Mouse (Mus musculus) regulatory T cell (primary cell): ENCODE data around the gene Thsd4.

Experiments
- in situ Hi-C: fragments of 300-600 bp; cut with MboI, MseI; formaldehyde crosslinking; loops from one replicate; pipeline ENCODE4 v1.15.1; 2025; ENCODE audit warnings: high pct_unique_total_duplicates

The Thsd4 gene

DNA sequence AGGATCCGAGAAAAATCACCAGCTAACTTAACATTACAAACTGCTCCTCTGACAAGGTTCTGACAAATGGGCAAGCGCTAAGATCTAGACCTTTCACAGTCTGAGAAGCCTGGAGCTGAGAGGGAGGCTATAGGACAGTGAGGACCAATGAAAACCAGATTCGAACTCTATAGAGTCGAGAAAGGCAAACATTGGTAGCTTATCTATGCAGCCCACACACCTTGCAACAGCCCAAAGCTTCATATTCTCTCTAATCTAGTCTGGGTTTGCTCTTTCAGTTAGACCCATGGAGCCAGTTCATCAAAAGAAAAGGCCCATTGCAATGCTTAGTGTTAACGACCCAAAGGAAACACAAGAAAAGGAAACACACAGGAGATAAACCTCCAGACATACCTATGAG, 252.0 kb downstream of the Thsd4 start:
- in situ Hi-C loops, result no loop called here

GRCm38 (mm10) chr9:60267273-60267626, 254.6 kb downstream of the Thsd4 start:
- in situ Hi-C loops, result no loop called here

GRCm38 (mm10) chr9:60266583-60267272, 255.1 kb downstream of the Thsd4 start:
- in situ Hi-C loops, result no loop called here

DNA sequence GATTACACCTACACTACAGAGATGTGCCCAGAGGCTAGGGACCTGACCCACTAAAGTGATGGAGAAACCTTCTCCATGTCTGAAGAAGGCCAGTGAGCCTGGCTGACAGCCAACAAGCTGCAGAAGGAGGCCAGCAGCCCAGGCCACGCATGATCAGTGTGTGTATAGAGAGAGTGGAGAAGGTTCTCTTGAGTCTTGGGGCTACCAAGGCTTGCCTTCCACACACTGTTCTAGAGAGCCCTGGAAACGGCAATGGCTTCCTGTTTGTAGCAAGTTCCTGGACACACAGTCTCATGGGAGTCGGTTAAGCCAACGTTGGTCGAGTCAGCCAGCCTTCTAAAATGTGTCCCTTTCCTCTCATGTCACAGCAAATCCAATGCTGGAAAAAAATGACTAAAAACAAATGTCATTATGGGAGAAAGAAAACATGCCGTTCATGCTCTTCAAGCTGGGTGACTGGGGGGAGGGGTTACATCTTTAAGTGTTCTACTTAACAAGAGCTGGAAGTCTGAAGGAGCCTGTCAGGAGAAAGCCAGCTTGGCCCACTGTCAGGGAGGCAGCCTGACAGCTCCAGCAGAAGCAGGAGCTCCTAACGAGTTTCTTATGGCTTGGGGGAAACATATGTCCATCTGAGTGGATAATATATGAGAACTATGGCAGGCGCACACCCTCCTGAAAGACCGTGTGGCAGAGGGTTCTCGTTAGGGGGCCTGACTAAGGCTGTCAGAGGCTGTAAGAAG, 257.1 kb downstream of the Thsd4 start:
- in situ Hi-C loops, result no loop called here

DNA sequence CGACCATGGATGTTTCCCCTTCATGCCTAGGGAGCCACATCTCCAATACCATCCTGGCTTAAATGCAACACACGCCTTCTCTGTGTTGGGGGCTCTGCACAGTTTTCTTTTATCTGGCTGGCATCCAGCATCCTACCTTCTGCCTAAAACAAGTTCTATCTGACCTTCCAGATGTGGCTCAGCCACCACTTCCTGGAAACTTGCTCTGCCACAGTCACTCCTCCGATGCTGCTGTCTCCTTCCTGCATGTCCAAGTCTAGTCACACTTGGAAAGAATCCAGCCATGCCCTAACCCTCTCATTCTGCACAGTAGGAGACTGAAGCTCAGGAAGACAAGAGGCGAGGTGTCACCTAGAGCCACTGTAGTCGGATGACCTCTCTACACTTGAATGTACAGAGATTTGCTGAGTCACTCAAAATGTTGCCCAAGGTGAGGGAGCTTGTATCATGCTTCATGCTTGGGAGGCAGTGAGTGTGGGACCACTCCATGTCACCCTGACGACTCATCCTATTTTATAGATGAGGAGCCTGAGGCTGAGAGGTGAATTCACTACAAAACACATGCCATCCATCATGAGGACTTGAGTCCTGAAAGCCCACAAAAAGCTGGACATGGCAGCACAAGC, 259.2 kb downstream of the Thsd4 start:
- in situ Hi-C loops, result no loop called here

- in situ Hi-C loops, result loop anchor here (10.0 kb wide), 1 partner anchor 265 kb away; the partner anchor contains the start of gene Thsd4
Observed at GRCm38 (mm10) chr9:60259626-60260025, 262.2 kb downstream of the Thsd4 start.

DNA sequence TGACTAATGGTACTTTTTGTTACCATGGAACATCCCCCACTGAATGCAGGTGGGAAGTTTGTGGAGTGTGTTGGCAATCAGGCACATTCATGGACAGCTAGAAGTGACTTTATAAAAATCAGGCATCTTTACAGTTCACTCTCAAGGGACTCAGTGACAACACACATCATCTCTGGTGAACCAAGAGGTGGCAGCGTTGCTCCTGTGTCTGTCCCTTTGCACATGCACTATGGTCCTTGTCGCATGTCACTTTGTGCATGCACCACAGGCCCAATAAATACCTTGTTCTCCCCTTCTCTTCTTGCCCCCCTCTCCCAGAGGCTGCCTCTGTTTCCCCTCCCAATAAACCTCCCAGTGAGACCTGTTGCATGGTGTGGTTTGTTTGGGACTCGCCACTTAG, 270.1 kb downstream of the Thsd4 start:
- in situ Hi-C loops, result loop anchor here (10.0 kb wide), 1 partner anchor 273 kb away; the partner anchor contains the start of gene Thsd4

GRCm38 (mm10) chr9:60250403-60250802, 271.4 kb downstream of the Thsd4 start:
- in situ Hi-C loops, result loop anchor here (10.0 kb wide), 1 partner anchor 274 kb away; the partner anchor contains the start of gene Thsd4

- in situ Hi-C loops, result loop anchor here (10.0 kb wide), 1 partner anchor 297 kb away; no protein-coding TSS in a partner anchor
Observed at GRCm38 (mm10) chr9:60247998-60248397, 273.8 kb downstream of the Thsd4 start.

DNA sequence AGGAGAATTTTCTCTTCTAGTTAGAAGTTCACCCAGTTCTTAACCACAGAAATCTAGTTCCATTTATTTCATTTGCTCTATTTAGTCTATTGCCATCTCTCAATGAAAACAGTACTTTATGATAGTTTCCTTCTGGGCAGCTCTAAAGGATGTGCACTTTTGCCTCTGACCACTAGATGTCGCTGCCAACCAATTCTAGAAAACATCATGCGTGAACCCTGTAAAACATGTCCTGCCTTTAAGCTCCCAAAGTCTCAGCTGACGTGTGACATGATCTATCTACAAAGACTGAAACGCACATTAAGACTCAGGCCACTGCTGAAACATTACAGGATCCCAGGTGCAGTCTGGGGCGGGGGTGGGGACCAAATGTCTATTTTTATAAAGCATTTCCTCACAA, 276.9 kb downstream of the Thsd4 start:
- in situ Hi-C loops, result loop anchor here (10.0 kb wide), 1 partner anchor 300 kb away; no protein-coding TSS in a partner anchor

DNA sequence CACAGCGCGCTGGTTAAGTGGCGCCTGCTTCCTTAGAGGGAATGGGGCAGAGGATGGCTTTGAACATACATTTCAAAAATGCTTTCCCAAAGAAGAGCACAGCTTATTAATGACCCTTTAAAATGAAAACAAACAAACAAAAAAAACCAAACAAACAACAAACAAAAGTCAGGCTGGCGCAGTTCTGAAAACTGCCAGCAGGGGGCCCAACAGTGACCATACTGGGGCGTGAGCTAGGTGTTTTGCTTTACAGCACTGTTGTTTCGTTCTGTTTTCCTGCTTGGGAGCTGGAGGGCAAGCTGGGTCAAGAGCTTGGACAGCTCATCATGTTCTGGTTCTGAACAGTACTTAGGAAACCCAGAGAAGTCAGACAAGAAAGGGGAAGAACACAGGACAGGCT, 278.3 kb downstream of the Thsd4 start:
- in situ Hi-C loops, result loop anchor here (10.0 kb wide), 1 partner anchor 301 kb away; no protein-coding TSS in a partner anchor

DNA sequence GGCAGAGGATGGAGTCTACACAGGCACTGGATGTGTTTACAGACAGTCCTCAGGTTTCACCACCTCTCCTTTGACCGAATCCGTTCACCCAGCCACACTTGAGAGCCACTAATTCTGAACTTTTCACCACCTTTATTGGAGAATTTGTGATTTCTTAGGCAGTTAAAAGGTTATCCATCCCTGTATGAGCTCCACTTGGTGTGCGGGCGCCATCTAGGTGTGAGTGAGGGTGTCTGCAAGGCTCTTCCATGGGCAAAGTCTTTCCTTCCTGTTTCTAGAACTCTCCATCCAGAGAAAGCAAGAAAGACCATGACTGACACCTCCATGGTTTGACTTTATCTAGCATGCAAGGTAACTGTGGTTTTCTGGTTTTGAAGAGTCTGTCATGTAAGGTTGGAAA, 284.2 kb downstream of the Thsd4 start:
- in situ Hi-C loops, result no loop called here

GRCm38 (mm10) chr9:60236155-60236554, 285.7 kb downstream of the Thsd4 start:
- in situ Hi-C loops, result no loop called here

- in situ Hi-C loops, result no loop called here
Observed at GRCm38 (mm10) chr9:60234233-60235115, 287.4 kb downstream of the Thsd4 start.

GRCm38 (mm10) chr9:60231981-60232881, 289.6 kb downstream of the Thsd4 start:
- in situ Hi-C loops, result no loop called here

DNA sequence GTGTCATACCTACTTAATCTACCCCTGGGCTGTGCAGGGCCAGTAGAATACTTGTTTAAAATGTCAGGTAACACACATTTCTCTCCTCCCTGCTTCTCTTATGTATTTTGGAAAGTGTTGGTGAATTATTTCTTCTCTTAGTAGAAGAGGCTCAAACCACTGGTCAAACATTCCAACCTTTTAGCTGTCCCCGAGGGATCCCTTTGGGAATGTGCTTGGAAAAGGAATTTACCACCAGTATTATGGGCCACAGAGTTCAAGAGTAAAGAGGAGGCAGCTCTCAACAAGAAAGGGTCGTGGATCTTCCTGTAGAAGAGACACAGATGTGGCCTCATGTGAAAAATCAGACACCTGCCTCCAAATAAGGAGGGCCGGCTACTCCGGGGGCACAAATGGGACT, 292.4 kb downstream of the Thsd4 start:
- in situ Hi-C loops, result loop anchor here (5.0 kb wide), 1 partner anchor 57 kb away; no protein-coding TSS in a partner anchor

GRCm38 (mm10) chr9:60227727-60228126, 294.1 kb downstream of the Thsd4 start:
- in situ Hi-C loops, result loop anchor here (5.0 kb wide), 1 partner anchor 55 kb away; no protein-coding TSS in a partner anchor

DNA sequence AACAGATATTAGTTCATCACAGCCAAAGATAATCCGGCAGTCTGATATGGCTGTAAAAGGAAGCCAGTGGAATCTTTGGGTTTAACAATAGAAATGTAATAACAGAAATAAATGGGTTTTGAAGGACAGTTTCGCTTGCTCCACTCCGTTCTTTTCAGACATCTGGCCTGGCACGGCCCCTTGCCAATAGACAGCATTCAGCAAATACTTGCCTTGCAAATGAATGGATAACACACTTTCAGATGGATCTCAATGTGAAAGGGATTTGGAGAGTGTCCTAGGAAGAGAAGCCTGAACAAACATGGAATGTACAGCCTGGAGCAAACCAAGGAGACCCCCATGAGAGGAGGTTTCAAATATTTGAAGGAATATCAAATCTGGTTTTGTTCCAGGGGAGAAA, 295.2 kb downstream of the Thsd4 start:
- in situ Hi-C loops, result loop anchor here (5.0 kb wide), 1 partner anchor 54 kb away; no protein-coding TSS in a partner anchor

DNA sequence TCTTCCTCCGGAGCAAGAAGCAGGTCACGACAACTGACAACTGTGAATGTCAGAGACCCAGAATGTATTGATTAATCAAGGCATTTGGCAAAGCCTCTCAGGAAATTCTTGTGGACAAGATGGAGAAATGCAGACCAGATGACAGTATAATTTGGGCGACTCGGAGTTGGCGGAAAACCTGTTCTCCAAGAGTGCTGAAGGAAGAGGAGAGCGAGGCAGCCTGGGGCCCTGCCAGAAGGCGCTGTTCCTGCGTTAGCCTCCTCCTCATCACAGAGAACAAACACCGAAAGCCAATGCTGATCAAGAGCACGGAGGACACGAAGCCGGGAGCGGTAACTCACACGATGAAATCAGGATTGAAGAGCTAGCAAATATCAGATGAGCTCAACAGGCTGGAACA, 295.7 kb downstream of the Thsd4 start:
- in situ Hi-C loops, result loop anchor here (5.0 kb wide), 1 partner anchor 54 kb away; no protein-coding TSS in a partner anchor

DNA sequence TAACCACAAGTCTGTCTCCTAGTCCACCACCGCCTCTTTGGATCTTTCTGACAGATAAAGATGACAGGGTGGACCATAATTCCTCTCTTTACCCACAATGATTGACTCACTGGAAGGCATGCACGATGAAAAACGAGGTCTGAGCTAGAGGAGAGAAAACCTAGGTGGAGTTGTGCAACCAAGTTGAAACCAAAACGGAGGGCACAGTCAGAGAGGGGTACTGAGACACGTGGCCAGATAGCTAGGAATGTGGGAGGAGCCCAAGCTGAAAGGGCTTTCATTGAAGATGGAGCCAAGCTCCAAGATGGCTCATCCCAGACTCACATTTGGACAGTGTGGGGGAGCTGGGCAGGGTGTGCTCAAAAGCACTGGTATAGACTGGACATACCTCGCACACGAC, 296.4 kb downstream of the Thsd4 start:
- in situ Hi-C loops, result loop anchor here (5.0 kb wide), 1 partner anchor 53 kb away; no protein-coding TSS in a partner anchor
